Mouse (Mus musculus): Measurements from ENCODE around the gene Slc25a4.

Gene Slc25a4

DNA sequence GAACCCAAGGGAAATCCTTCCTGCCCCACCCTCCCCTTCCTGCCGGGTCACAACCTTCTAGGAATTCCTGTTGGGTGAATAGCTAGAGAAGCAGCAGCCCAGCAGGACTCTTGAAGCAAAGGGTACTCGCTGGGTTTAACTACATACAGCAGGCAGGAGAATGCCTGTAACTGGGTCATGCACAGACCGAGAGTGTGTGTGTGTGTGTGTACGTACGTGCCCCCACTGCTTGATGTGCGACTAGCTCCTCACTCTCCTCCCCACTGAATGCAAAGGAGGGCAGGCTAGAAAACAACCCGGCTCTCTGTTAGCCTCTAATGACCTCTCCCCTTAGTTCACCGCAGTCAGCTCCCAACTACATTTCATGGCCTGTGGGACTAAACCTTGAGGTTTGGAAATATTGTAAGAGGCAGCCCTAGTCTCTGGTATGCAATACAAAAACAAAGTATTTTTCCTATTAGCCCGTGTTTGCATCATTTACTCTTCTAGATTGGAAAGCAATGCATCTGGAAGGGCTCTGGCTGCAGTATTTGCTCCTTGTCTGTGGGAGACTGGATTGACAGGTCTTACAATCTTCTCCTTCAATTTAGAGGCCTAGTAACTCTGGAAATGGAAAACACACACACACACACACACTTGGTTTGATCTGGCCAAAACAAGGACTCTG, 6.0 kb downstream of the Slc25a4 start:
- no peak for DNase-seq

DNA sequence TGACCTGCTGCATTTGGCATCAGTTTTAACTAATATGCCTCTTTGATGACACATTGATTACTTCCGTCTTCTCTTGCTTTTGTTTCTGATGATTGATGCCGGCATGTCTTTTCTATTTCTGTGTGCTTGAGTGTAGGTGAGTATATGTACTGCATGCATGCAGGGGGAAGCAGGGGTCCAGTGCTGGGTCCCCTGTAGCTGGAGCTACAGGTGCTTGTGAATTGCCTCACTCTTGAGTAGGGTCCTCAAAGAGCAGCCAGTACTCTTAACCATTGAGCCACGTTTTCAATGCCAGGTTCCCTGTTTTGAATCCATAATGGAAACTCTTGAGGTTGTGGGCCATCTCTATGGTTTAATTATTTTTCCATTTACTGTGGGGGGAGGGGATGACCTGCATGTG, 6.8 kb downstream of the Slc25a4 start:
- DNase-seq: no peak

DNA sequence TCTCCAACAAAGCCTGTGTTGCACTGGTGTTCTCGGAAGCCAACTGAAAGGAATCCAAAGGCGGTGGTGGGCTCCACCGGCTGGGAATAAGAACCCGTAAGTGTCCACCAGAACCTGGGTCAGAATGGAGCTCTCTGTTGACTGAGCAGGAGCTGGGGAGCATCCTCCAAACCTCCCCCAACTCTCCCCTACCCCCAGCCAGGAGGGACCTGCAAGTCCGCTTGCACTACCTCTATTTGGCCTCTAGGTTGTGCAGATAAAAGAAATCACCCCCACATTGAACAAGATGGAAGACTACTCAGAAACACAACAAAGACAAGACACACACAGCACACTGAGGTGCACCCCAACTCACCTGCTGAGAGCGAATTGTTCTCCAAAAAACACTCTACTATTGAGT, 8.7 kb downstream of the Slc25a4 start:
- DNase-seq: no peak

DNA sequence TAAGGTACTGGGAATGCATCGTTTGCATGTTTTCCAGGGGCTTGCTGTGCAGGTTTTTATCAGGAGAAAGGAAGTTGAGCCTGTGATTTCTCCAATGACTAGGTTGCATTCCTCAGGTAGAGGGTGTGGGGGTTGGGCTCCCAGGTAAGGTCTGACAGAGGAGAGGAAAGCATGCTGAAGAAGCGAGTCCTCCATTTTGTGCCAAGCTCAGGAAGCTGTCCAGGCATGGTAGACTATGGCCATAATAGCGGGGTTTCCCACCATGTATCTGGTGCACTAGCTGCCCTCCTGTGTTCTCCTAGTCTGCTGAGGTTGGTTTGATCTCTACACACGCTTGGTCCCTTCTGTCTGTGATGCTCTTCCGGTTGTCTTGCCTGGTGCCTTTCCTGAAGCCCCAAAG, 13.4 kb downstream of the Slc25a4 start:
- DNase-seq: no peak

DNA sequence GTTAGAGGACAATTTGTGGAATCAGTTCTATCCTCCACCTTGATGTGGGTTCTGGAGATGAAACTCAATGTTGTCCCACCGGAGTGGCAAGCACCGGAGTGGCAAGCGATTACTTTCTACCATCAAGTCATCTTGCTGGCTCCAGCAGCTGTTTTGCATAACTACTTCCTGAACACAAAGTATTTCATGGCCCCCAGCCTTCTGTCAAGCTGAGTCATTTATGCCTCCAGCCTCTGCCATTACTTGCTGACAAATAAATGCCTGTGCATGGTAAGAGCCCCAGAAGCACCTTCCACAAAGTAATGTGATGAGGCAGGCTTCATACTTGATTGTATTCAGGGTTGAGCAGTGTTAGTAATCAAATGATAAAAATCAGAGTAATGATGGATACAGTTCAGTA, 14.2 kb downstream of the Slc25a4 start:
- no peak for DNase-seq

DNA sequence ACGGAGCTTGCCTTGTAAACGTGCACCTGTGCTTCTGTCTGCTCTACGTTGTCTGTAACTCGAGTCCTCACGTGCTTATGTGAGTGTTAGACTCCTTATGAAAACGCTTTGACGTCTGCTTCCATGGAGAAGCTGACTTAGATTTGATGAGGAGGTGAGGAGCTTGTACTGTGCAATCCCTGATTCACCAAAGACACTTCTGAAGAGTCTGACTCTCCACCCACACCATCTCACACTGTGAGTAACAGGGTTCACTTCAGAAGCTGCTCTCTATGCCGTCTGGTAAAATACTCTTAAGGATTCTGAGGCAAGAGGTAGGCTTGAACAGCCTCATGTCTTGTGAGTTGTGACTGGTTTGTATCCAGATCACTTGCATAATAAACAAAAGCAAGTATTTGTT, 18.0 kb downstream of the Slc25a4 start:
- DNase-seq: no peak

DNA sequence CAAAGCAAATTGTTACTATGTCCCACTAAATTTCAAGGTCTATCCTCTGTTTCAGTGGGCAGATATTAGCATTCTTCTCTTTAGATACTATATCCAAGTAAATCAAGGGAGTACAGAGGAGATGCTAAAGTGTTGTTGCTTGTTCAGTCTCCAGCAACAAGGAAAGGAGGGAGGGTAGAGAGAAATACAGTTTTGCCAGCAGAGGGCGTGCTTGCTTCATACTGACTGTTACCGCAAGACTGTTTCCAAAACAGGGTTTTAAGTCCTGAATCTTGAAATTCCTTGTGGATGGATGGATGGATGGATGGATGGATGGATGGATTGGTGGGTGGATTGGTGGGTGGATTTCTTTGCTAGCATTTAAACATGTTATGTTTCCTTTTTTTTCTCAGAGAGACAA, 25.7 kb downstream of the Slc25a4 start:
- peak; percentile 72 to 82 for DNase-seq

DNA sequence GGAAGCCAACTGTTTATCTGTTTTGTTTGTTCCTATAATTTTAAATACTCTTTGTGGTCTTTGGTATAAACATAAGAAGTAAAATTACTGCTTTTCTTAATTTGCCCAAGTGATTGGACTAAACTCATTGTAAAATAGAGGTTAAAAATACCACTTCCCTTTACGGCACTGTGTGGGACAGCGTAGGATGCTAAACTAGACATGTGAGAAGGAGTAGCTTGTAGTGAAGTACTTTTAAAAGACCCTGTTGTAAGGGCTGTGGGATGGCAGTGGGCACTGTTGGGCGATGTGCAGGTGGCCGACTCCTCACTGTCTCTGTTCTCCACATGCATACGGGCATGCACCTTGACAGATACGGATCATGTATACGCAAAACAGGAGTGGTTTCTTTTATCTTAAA, 30.9 kb downstream of the Slc25a4 start:
- no peak for DNase-seq

DNA sequence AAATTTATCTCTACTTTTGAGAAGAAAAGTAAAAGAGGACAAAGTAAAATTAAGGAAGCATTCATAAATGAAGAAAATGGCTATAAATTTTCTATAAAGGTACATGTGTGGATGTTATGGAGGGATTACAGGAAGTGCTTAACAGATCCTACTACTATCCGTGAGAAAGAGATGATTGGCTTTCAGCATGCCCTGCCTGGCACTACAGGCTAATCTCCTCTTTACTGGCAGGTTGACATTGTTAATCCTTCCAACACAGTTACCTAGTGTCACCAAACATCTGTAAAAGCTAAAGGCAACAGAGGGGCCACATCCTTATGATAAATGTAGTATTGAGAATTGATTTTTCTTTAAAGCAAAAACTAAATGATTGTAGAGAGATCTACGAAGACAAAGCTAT, 37.4 kb downstream of the Slc25a4 start:
- no peak for DNase-seq

DNA sequence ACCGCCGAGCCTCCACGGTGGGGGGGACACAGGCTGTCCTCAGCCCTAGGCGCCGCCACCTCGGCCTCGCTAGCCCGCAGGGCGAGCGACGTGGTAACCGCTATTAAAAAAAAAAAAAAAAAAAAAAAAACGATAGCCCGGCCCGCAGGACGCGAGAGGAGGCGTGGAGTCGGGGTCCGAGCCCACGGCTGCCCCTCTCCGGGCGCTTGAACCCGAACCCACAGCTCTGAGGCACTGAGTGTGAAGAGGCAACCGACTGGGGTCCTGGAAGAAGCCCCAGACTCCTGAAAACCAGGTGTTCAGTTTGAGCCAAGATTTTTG, 47.3 kb downstream of the Slc25a4 start:
- DNase-seq: no peak

DNA sequence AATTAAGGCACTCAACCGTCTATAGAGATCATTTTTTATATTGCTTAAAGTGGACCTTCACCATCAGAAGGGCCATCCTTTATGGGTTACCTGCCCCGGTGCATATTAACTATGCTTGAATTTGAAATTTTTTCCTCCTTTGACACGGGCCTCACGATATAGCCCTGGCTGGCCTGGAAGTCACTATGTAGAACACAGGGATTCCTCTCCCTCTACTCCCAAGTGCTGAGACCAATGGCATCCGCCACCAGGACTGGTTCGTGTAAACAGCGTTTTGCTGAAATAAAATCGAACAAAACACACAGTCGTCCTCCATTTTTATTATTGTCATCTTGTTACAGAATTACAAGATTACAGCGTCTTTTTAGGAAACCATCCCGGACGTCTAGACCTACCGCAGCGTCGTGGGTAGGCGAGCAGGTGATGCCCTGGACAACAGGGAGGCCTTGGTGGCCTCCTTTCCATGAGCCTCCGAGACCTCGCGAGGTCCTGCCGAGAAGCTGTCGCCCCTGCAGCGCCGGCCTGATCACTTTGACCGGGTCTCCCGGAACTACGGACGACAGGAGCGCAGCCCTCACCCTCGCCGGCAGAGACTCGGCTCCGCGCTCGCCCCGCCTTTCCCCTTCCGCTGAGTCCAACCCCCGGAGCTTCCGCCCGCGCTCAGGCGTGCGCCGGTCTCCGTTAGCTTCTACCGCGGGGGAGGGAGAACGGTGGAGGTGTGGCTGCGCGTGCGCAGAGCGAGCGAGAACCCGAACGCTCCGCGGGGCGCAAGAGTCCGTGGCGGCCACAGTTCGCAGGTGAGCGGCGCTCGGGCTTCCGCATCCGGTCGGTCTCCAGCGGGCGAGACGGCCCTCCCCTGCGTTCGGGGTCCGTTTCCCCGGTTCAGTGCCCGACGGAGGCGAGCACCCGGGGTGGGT, 47.9 kb downstream of the Slc25a4 start:
- DNase-seq: peak; percentile 98 to 99
